Mouse (Mus musculus) kidney, postnatal 0 days (tissue): ENCODE results near the gene Slc6a19. TPM values are rescaled to one million over a fixed set of nuclear protein-coding genes. Genes with fewer than 3 reads are reported as not detected.
A peak's percentile ranks its signal among the peaks of the same experiment; 100 is the strongest.

Experiments used
- ATAC-seq: fragments of 200-750 bp; cut with Nextera tagmentation; replicated peaks from 2 replicates; pipeline ENCODE4 v1.8.0; 2017; ENCODE audit warnings: low read depth, moderate number of reproducible peaks, moderate TSS enrichment, moderate library complexity; ENCODE audit not compliant: low FRiP score
- DNase-seq: peaks from one replicate; pipeline ENCODE4 v3.0.0-alpha.2; 2016; ENCODE audit warnings: low spot score
- H3K27ac ChIP-seq: fragments of 300-500 bp; sonication (generic); 2 replicates; pipeline ENCODE4 v1.5.1; 2014; ENCODE audit warnings: mild to moderate bottlenecking
- H3K27me3 ChIP-seq: fragments of 300-500 bp; sonication (generic); 2 replicates; pipeline ENCODE4 v1.6.1; 2014; ENCODE audit warnings: low read length, mixed read lengths; ENCODE audit not compliant: insufficient read depth
- H3K36me3 ChIP-seq: fragments of 300-500 bp; sonication (generic); 2 replicates; pipeline ENCODE4 v1.6.1; 2014; ENCODE audit warnings: low read length, mixed read lengths; ENCODE audit not compliant: insufficient read depth
- H3K4me1 ChIP-seq: fragments of 300-500 bp; sonication (generic); replicated peaks from 2 replicates; pipeline ENCODE4 v1.6.1; 2014; ENCODE audit warnings: antibody characterized with exemption, low read length, mixed read lengths; ENCODE audit not compliant: insufficient read depth
- H3K4me2 ChIP-seq: fragments of 300-500 bp; sonication (generic); 2 replicates; pipeline ENCODE4 v1.6.1; 2014; ENCODE audit warnings: mild to moderate bottlenecking, low read length, moderate library complexity, mixed read lengths
- H3K4me3 ChIP-seq: fragments of 300-500 bp; sonication (generic); replicated peaks from 2 replicates; pipeline ENCODE4 v1.5.1; 2014; ENCODE audit warnings: low read depth, low read length
- H3K9ac ChIP-seq: fragments of 300-500 bp; sonication (generic); 2 replicates; pipeline ENCODE4 v1.6.1; 2014; ENCODE audit warnings: low read depth, low read length
- H3K9me3 ChIP-seq: fragments of 300-500 bp; sonication (generic); replicated peaks from 2 replicates; pipeline ENCODE4 v1.6.1; 2016; ENCODE audit warnings: low read length, inconsistent platforms, mixed read lengths
- CTCF ChIP-seq: IDR thresholded peaks from 2 replicates; pipeline ENCODE4 v1.5.1; 2016; ENCODE audit warnings: antibody characterized with exemption, low read depth, mild to moderate bottlenecking, moderate library complexity
- WGBS: fragments of 180-500 bp; shearing (Covaris S2); extraction: QIAGEN DNeasy Blood & Tissue Kit; methylation state at CpG from one replicate; pipeline ENCODE4 v1.1.7; 2014; 5-methylcytosine and 5-hydroxymethylcytosine counted together
- polyA plus RNA-seq: library from polyadenylated mRNA; unstranded; fragments of >200 nt; fragmentation: Nextera tagmentation; extraction: Ambion mirVana; gene quantifications from 2 replicates; pipeline ENCODE4 v1.2.1, GENCODE M21; 2015

Slc6a19 gene
- polyA plus RNA-seq, 1 experiment from 2014 or later, result 5.9 TPM

GRCm38 (mm10) chr13:73736943-73737342 is 32.3 kb upstream of the Slc6a19 start:
- DNase-seq, result no peak
- Histone ChIP-seq H3K4me3 (no peak overlapping the region), H3K36me3 (no peaks in the 10 kb centered on the region), H3K9ac (no peak overlapping the region), H3K27ac (no peak overlapping the region), H3K4me1 (0 out of 2 replicates have a peak, but pooled peaks cover 8% of the 10 kb centered on the region), H3K4me2 (no peak overlapping the region), H3K9me3 (no peaks in the 10 kb centered on the region), H3K27me3 (no peaks in the 10 kb centered on the region)
- 90% methylated on average over 3 of the region's 3 CpGs for WGBS
- no peak for TF ChIP-seq CTCF
- ATAC-seq, result no peak

- 60% methylated on average over 2 of the region's 2 CpGs for WGBS
- no peak overlapping the region for H3K4me2 ChIP-seq
- ATAC-seq, result no peak
- no peak overlapping the region for H3K27ac ChIP-seq
- H3K27me3 ChIP-seq, result no peaks in the 10 kb centered on the region
- H3K4me1 ChIP-seq, result 0 out of 2 replicates have a peak, but pooled peaks cover 8% of the 10 kb centered on the region
- H3K4me3 ChIP-seq, result no peak overlapping the region
- H3K36me3 ChIP-seq, result no peaks in the 10 kb centered on the region
- TF ChIP-seq CTCF, result no peak
- H3K9ac ChIP-seq, result no peak overlapping the region
- no peak for DNase-seq
- no peaks in the 10 kb centered on the region for H3K9me3 ChIP-seq
These were observed 31.3 kb upstream of the Slc6a19 start for GRCm38 (mm10) chr13:73735928-73736327.

GRCm38 (mm10) chr13:73735270-73735669 is 30.6 kb upstream of the Slc6a19 start:
- 0 out of 2 replicates have a peak, but pooled peaks cover 8% of the 10 kb centered on the region for H3K4me1 ChIP-seq
- WGBS, result 38% methylated on average over 8 of the region's 8 CpGs
- H3K9ac ChIP-seq, result no peak overlapping the region
- no peak for ATAC-seq
- TF ChIP-seq CTCF, result no peak
- H3K36me3 ChIP-seq, result no peaks in the 10 kb centered on the region
- H3K9me3 ChIP-seq, result no peaks in the 10 kb centered on the region
- H3K27me3 ChIP-seq, result no peaks in the 10 kb centered on the region
- no peak overlapping the region for H3K4me2 ChIP-seq
- DNase-seq, result no peak
- no peak overlapping the region for H3K4me3 ChIP-seq
- no peak overlapping the region for H3K27ac ChIP-seq

- no peaks in the 10 kb centered on the region for H3K27me3 ChIP-seq
- no peaks in the 10 kb centered on the region for H3K9me3 ChIP-seq
- H3K9ac ChIP-seq, result no peak overlapping the region
- no peak overlapping the region for H3K4me3 ChIP-seq
- 0 out of 2 replicates have a peak, but pooled peaks cover 8% of the 10 kb centered on the region for H3K4me1 ChIP-seq
- H3K4me2 ChIP-seq, result no peak overlapping the region
- DNase-seq (no peak), ATAC-seq (no peak)
- TF ChIP-seq CTCF, result no peak
- no peak overlapping the region for H3K27ac ChIP-seq
- 83% methylated on average over 1 of the region's 1 CpGs for WGBS
- H3K36me3 ChIP-seq, result no peaks in the 10 kb centered on the region
These were observed 29.7 kb upstream of the Slc6a19 start for GRCm38 (mm10) chr13:73734379-73734778.

GRCm38 (mm10) chr13:73732742-73733700 is 28.4 kb upstream of the Slc6a19 start, which contains the start of gene Slc12a7:
Gene Slc12a7 (plus strand): TSS chr13:73733094.
- H3K9ac ChIP-seq, result peak within 1 kb of the TSS; percentile 28; the same call in 1 of the 2 replicates
- DNase-seq (no peak), ATAC-seq (0 out of 2 replicates have a peak, but pooled peaks have one; percentile 43)
- H3K36me3 ChIP-seq, result no peaks in the 10 kb centered on the region
- WGBS, result 4% methylated on average over 48 of the region's 48 CpGs
- no peaks in the 10 kb centered on the region for H3K27me3 ChIP-seq
- H3K9me3 ChIP-seq, result no peaks in the 10 kb centered on the region
- H3K27ac ChIP-seq, result no peak within 1 kb of the TSS
- TF ChIP-seq CTCF, result no peak
- H3K4me1 ChIP-seq, result 0 out of 2 replicates have a peak, but pooled peaks cover 8% of the 10 kb centered on the region
- peak within 1 kb of the TSS; percentile 25 for H3K4me3 ChIP-seq
- H3K4me2 ChIP-seq, result peak within 1 kb of the TSS; percentile 70

- DNase-seq (no peak), ATAC-seq (no peak)
- Histone ChIP-seq H3K4me2 (peak overlapping the region; percentile 70), H3K36me3 (no peaks in the 10 kb centered on the region), H3K4me3 (no peak overlapping the region), H3K27me3 (no peaks in the 10 kb centered on the region), H3K9ac (peak overlapping the region; percentile 28; the same call in 1 of the 2 replicates), H3K9me3 (no peaks in the 10 kb centered on the region), H3K27ac (no peak overlapping the region), H3K4me1 (0 out of 2 replicates have a peak, but pooled peaks cover 8% of the 10 kb centered on the region)
- WGBS, result 73% methylated on average over 7 of the region's 7 CpGs
- TF ChIP-seq CTCF, result no peak
These were observed 27.6 kb upstream of the Slc6a19 start for GRCm38 (mm10) chr13:73732235-73732634.
